Mouse (Mus musculus) forebrain, embryonic 10.5 days (tissue): ENCODE data around the gene Nlrc4. TPM values are rescaled to one million over a fixed set of nuclear protein-coding genes. Genes with fewer than 3 reads are reported as not detected.

ENCODE experiments used
- DNase-seq: peaks from one replicate; pipeline ENCODE4 v3.0.0-alpha.2; 2017; ENCODE audit warnings: low spot score; ENCODE audit errors: extremely low spot score
- H3K27ac ChIP-seq: fragments of 300-500 bp; sonication (generic); 2 replicates; pipeline ENCODE4 v1.5.1; 2016; ENCODE audit warnings: mild to moderate bottlenecking
- H3K27me3 ChIP-seq: fragments of 300-500 bp; sonication (generic); 2 replicates; pipeline ENCODE4 v1.6.1; 2016; ENCODE audit warnings: mild to moderate bottlenecking; ENCODE audit not compliant: poor library complexity, severe bottlenecking
- H3K36me3 ChIP-seq: fragments of 300-500 bp; sonication (generic); replicated peaks from 2 replicates; pipeline ENCODE4 v1.6.1; 2016; ENCODE audit warnings: mild to moderate bottlenecking, moderate library complexity
- H3K4me1 ChIP-seq: fragments of 300-500 bp; sonication (generic); 2 replicates; pipeline ENCODE4 v1.6.1; 2016
- H3K4me3 ChIP-seq: fragments of 300-500 bp; sonication (generic); 2 replicates; pipeline ENCODE4 v1.5.1; 2016; ENCODE audit warnings: mild to moderate bottlenecking, moderate library complexity
- H3K9me3 ChIP-seq: fragments of 300-500 bp; sonication (generic); 2 replicates; pipeline ENCODE4 v1.6.1; 2016; ENCODE audit warnings: mild to moderate bottlenecking, moderate library complexity
- WGBS: fragments of 180-500 bp; shearing (Covaris S2); methylation state at CpG from one replicate; pipeline ENCODE4 v1.1.7; 2016; 5-methylcytosine and 5-hydroxymethylcytosine counted together
- polyA plus RNA-seq: library from polyadenylated mRNA; unstranded; fragments of >200 nt; fragmentation: Nextera tagmentation; extraction: Ambion mirVana; gene quantifications from 2 replicates; pipeline ENCODE4 v1.2.1, GENCODE M21; 2016

The Nlrc4 gene
- polyA plus RNA-seq, 1 experiment from 2014 or later, result 0.12 TPM

DNA sequence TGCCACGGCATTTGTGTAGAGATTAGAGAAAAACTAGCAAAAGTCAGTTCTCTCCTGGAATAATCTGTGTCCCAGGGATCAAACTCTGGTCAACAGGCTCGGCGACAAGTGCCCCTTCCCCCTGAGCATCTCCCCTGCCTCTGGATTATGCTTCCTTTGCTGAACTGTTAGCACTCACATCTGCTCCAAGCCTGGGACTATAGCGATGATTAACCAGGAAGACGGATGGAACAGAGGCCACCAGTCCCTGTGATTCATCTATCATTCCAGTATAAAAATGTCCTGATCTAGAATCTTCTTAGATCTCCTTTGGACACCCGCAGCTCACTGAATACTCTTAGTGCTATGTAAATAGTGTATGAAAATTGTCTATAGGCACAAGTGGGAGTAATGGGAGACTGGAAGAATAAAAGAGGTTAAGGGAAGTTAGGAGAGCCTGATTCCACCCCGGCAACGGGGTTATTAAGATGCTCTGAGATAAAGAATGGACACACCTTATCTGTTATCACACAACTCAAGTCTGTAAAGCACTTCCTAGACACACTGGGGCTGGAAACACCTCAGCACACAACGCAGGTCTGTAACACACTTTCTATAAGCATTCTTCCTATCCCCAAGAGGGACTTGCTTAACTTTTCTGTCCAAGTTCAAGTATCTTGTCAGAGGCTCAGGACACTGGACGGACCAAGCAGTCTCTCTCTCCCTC is 817 bp downstream of the Nlrc4 start:
- H3K4me3 ChIP-seq, result no peak overlapping the region
- no peak for DNase-seq
- no peaks in the 10 kb centered on the region for H3K4me1 ChIP-seq
- H3K27ac ChIP-seq, result no peak overlapping the region
- H3K27me3 ChIP-seq, result no peaks in the 10 kb centered on the region
- 82% methylated on average over 10 of the region's 10 CpGs for WGBS
- no peaks in the 10 kb centered on the region for H3K9me3 ChIP-seq
- H3K36me3 ChIP-seq, result no peaks in the 10 kb centered on the region

DNA sequence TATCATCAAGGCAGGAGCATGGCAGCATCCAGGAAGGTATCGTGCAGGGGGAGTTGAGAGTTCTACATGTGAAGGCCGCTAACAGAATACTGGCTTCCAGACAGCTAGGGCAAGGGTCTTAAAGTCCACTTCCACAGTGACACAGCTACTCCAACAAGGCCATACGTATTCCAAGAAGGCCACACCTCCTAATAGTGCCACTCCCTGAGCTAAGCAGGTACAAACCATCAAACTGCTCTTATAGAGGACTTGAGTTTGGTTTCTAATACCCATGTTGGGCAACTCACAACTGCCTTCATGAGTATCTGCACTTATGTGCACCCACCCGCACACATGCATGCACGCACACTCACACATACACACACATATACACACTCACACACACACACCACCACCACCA is 2.1 kb downstream of the Nlrc4 start:
- no peaks in the 10 kb centered on the region for H3K36me3 ChIP-seq
- no peak overlapping the region for H3K27ac ChIP-seq
- 94% methylated on average over 5 of the region's 5 CpGs for WGBS
- no peak overlapping the region for H3K4me3 ChIP-seq
- H3K9me3 ChIP-seq, result no peaks in the 10 kb centered on the region
- H3K27me3 ChIP-seq, result no peaks in the 10 kb centered on the region
- DNase-seq, result no peak
- H3K4me1 ChIP-seq, result no peaks in the 10 kb centered on the region

DNA sequence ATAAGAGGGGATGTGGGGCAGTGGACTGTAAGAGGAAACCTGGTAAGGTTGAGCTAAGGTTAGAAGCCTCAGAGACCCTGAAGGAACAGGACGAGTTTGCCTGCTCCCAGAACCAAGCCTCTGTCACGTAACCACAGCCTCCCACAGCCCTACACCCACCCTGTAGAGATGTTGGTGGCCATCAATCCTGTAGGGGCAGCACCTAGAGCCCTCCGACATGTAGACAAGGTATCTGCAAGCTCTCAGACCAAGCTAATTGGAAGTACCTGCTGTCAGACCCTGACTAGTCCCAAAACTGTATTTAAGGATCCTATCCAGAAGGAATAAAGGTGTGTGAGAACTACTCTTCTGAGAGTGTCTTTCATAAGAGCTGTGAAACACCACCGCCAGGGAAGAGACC is 3.5 kb downstream of the Nlrc4 start:
- no peaks in the 10 kb centered on the region for H3K27me3 ChIP-seq
- WGBS, result 91% methylated on average over 4 of the region's 4 CpGs
- H3K36me3 ChIP-seq, result no peaks in the 10 kb centered on the region
- DNase-seq, result no peak
- H3K4me1 ChIP-seq, result no peaks in the 10 kb centered on the region
- H3K9me3 ChIP-seq, result no peaks in the 10 kb centered on the region
- H3K4me3 ChIP-seq, result no peak overlapping the region
- no peak overlapping the region for H3K27ac ChIP-seq

DNA sequence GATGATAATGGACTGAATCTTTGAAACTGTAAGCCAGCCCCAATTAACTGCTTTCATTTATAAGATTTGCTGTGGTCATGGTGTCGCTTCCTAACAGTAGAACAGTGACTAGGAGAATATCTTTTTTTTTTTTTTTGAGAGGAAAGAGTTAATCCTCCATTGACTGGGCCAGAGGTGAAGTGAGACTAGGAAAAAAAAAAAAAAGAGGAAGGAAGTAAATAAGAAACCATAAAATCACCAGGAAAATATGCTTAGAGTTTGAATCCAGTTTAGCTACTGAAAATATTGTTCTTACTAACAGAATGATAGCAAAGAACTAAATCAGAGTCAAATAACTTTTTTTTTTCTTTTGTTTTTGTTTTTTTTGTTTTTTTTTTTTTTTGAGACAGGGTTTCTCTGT is 4.3 kb downstream of the Nlrc4 start:
- DNase-seq, result no peak
- Histone ChIP-seq H3K4me3 (no peak overlapping the region), H3K36me3 (no peaks in the 10 kb centered on the region), H3K4me1 (no peaks in the 10 kb centered on the region), H3K9me3 (no peaks in the 10 kb centered on the region), H3K27ac (no peak overlapping the region), H3K27me3 (no peaks in the 10 kb centered on the region)
- 96% methylated on average over 1 of the region's 1 CpGs for WGBS

DNA sequence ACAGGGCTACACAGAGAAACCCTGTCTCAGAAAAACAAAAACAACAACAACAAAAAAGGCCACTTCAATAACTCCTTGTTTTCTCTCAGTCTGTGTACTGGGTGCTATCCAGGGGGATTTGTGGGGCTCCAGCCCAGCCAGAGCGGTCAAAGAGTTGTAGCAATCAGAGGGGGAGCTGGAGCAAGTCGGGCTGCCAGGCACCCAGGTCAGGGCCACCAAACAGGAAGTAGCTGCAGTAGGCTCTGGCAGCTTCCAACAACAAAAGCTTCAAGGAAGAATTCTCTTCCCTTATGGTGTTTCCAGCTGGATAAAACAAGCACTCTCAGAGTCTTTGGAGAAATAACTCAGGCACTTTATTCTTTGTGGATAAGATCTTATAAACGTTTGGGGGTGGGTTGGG is 5.0 kb downstream of the Nlrc4 start:
- Histone ChIP-seq H3K9me3 (no peaks in the 10 kb centered on the region), H3K36me3 (no peaks in the 10 kb centered on the region), H3K27ac (no peak overlapping the region), H3K4me3 (no peak overlapping the region), H3K27me3 (no peaks in the 10 kb centered on the region), H3K4me1 (no peaks in the 10 kb centered on the region)
- 82% methylated on average over 3 of the region's 3 CpGs for WGBS
- DNase-seq, result no peak

DNA sequence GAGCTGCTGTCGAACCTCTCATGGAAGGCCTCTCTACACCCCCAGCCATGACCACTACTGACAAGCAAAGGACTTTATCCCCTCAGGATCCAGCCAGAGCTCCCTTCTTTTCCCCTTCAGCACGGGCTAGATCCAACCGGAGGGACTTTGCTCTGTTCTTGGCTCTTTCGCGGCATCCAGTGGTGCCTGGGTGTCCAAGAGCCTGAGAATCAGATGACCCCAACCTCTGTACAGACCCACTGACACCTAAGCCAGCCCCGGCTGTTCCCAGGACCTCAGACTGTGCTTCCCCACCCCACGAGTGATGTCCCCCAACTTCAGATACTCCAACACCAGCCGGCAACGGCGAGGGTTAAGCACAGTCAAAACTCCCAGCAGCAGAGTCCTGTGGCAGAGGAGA is 9.2 kb downstream of the Nlrc4 start:
- WGBS, result 91% methylated on average over 10 of the region's 10 CpGs
- Histone ChIP-seq H3K27ac (no peak overlapping the region), H3K4me1 (no peaks in the 10 kb centered on the region)

DNA sequence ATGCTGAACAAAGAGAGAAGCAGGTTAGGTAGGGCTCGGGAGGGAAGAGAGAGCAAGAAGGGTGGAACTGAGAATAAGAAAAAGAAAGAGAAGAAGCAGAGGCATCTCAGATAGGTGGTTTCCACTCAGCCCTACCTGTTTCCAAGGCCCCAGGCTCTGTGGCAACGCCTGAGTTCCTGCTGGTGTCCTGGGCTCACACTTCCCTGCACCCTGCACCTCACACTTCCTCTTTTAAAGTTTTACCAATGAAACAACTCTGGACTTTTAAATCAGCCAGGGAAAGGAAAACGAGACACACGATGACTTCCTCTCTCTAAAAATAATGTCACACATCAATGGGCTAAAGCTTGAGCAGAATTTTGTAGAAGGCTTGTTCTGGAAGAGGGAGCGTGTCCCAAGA is 18.5 kb downstream of the Nlrc4 start:
- no peak for DNase-seq
- Histone ChIP-seq H3K27me3 (no peaks in the 10 kb centered on the region), H3K36me3 (no peaks in the 10 kb centered on the region), H3K4me1 (no peaks in the 10 kb centered on the region), H3K27ac (no peak overlapping the region), H3K4me3 (no peak overlapping the region), H3K9me3 (no peaks in the 10 kb centered on the region)
- WGBS, result 86% methylated on average over 5 of the region's 5 CpGs

More for the DNA sequence above, 9.2 kb downstream of the Nlrc4 start:
- H3K4me3 ChIP-seq, result no peak overlapping the region
- H3K27me3 ChIP-seq, result no peaks in the 10 kb centered on the region
- no peaks in the 10 kb centered on the region for H3K9me3 ChIP-seq
- no peak for DNase-seq
- H3K36me3 ChIP-seq, result no peaks in the 10 kb centered on the region

DNA sequence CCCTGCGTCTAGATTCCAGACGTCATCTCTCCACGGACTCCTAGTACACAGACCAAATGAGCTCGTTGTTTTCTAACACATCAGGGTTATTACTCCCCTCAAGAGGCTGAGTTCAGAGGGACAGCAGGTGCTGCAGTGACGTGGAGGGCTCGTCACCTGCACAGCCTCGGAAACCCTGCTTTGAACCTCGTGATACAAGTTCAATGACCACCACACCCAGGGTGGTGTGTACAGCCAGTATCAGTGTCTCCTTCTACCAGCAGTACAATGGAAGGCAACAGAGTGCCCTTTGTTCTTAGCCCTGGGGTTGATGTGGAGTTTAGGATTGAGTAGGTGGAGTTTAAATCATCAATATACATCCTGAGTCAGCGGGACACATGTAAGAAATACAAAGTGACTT is 21.2 kb downstream of the Nlrc4 start:
- 90% methylated on average over 9 of the region's 9 CpGs for WGBS
- Histone ChIP-seq H3K9me3 (no peaks in the 10 kb centered on the region), H3K4me3 (no peak overlapping the region), H3K27ac (no peak overlapping the region), H3K36me3 (no peaks in the 10 kb centered on the region), H3K4me1 (no peaks in the 10 kb centered on the region), H3K27me3 (no peaks in the 10 kb centered on the region)
- no peak for DNase-seq

DNA sequence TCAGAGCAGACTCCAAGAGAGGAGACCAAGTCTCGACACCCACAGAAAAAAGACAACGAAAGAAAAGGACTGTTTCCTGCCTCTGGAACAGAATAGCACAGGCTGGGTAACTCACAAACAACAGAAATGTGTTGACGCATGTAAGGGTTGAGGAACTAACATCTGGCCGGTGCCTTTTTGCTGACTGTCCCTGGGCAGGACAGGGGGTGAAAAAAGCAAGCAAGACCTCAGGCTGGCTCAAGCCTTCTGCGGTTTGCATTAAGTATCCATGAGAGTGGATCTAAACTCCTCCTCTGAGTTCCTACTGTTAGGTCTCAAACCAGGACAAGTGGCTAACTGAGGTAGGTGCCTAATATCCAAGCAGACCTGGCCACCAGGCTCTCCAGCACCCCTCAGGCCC is 26.3 kb downstream of the Nlrc4 start:
- DNase-seq, result no peak
- Histone ChIP-seq H3K27ac (no peak overlapping the region), H3K9me3 (no peaks in the 10 kb centered on the region), H3K4me3 (no peak overlapping the region), H3K36me3 (peaks cover 15% of the 10 kb centered on the region), H3K4me1 (no peaks in the 10 kb centered on the region), H3K27me3 (no peaks in the 10 kb centered on the region)
- 91% methylated on average over 5 of the region's 5 CpGs for WGBS

DNA sequence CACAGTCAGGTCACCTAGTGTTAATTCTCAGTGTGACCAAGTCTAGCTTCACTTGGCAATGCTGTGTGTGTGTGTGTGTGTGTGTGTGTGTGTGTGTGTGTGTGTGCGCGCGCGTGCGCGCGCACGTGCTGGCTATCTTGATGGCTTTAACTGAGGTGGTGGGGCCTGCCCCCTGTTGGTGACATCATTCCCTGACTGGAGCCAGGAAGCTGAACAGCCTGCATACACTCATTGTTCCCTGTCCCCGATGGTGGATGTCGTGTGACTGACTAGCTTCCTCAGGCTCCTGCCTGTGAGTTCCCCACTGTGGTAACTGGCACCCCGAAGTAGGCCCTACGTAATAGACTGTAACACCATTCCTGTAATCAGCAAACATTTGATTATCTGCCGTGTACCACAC is 27.5 kb downstream of the Nlrc4 start:
- Histone ChIP-seq H3K27me3 (no peaks in the 10 kb centered on the region), H3K9me3 (no peaks in the 10 kb centered on the region), H3K36me3 (peaks cover 26% of the 10 kb centered on the region), H3K27ac (no peak overlapping the region), H3K4me1 (no peaks in the 10 kb centered on the region), H3K4me3 (no peak overlapping the region)
- DNase-seq, result no peak
- 67% methylated on average over 13 of the region's 13 CpGs for WGBS

DNA sequence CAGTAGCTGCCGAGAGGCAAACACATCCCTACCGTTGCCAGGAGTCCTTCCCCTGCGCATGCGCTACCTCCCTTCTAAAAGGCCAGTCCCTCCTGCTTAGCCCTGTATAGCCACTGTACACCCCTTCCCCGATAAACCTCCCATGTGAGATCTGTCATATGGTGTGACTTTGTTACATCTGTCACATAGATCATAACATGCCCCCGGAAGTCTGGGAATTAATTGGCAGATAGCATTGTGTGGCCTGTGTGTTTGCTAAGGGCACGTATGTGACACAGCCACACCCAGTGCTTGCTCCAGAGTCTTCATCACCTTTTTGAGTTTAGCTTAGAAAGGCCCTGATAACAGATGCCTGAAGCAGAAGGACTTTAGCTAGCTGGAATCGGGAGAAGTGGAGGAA is 28.9 kb downstream of the Nlrc4 start:
- Histone ChIP-seq H3K36me3 (peaks cover 37% of the 10 kb centered on the region), H3K27ac (no peak overlapping the region), H3K4me1 (no peaks in the 10 kb centered on the region), H3K27me3 (no peaks in the 10 kb centered on the region), H3K9me3 (no peaks in the 10 kb centered on the region), H3K4me3 (no peak overlapping the region)
- WGBS, result 91% methylated on average over 8 of the region's 8 CpGs
- no peak for DNase-seq

DNA sequence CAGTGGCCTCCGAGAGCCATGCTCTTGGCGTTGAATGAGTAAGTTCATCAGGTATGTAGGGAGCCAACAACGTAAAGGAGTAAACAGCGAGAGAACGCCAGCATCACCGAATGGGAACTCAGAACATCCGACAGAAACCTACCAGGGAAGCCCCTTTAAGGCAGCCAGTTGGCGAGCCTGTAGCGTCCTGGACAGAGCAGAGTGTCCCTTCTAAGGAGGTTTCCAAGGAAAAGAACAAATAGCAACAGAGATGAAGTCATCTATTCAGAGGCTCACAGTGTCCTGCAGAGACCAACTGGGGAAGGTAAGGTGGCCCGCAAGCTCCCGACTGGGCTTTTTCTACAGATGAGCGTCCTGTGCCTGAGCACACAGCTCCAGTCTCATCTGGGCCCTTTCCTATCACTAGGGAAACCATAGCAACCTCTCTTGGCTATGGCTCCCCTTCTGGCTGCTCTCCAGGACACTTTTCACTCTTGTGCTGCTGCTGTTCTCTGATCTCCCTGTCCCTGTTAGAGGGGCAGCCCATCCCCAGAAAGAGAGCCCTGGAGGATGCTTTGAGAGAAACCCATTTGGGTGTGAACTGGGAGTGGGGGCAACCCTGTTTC is 34.4 kb downstream of the Nlrc4 start:
- Histone ChIP-seq H3K27ac (no peak overlapping the region), H3K27me3 (no peaks in the 10 kb centered on the region), H3K36me3 (peaks cover 91% of the 10 kb centered on the region), H3K9me3 (no peaks in the 10 kb centered on the region), H3K4me3 (no peak overlapping the region), H3K4me1 (no peaks in the 10 kb centered on the region)
- 78% methylated on average over 12 of the region's 12 CpGs for WGBS
- DNase-seq, result no peak

DNA sequence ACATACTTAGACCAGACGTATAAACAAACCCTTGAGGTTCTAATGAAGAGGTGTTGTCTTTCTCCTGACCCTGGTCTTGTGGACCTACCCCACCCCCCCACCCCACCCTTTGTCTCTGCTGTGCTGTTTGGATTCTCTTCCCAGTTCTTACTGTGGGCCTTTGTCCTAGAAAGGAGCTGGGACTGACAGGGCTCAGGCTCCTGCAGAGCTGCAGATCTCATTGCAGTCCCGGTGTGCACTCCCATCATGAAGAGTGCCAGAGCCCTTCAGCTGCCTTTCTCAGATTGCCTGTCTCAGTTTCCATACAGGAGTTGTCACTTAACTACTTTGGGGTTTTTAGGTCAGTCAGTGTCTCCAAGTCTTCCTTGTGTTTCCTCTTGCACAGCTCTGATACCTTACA is 38.3 kb downstream of the Nlrc4 start:
- Histone ChIP-seq H3K27me3 (no peaks in the 10 kb centered on the region), H3K27ac (no peak overlapping the region), H3K4me3 (no peak overlapping the region), H3K9me3 (no peaks in the 10 kb centered on the region), H3K4me1 (no peaks in the 10 kb centered on the region), H3K36me3 (peaks cover 93% of the 10 kb centered on the region)
- 62% methylated on average over 2 of the region's 2 CpGs for WGBS
- no peak for DNase-seq

DNA sequence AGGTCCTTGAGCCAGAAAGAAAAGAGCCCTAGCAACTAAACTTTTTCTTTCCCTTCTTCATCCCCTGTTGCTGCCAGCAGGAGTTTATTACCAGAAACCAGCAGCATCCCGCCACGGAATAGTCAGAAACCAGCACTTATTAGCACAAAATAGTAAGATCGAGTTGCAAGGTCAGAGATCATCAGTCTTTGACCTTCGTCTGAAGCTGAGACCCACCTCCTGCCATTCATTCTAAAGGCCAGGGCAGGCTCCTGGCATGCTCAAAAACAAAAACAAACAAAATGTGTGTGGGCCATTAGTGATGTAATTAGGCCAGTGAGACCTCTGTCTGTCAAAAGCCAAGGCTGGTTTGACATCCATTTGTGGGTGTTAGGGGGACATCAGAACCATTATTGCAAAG is 40.8 kb downstream of the Nlrc4 start:
- Histone ChIP-seq H3K4me3 (no peak overlapping the region), H3K36me3 (peaks cover 95% of the 10 kb centered on the region), H3K27me3 (no peaks in the 10 kb centered on the region), H3K9me3 (no peaks in the 10 kb centered on the region), H3K4me1 (no peaks in the 10 kb centered on the region), H3K27ac (no peak overlapping the region)
- WGBS, result 47% methylated on average over 4 of the region's 4 CpGs
- no peak for DNase-seq
